Mouse (Mus musculus): Measurements from ENCODE around the gene Dnajc1.
A peak's percentile ranks its signal among the peaks of the same experiment; 100 is the strongest.

Dnajc1 gene

GRCm38 (mm10) chr2:18300949-18301348 lies 91.7 kb downstream of the Dnajc1 start:
- no peak for DNase-seq

GRCm38 (mm10) chr2:18285175-18285574 lies 107.5 kb downstream of the Dnajc1 start:
- DNase-seq: no peak

GRCm38 (mm10) chr2:18265736-18266135 lies 126.9 kb downstream of the Dnajc1 start:
- no peak for DNase-seq

- DNase-seq: no peak
Measured at GRCm38 (mm10) chr2:18264579-18264978, 128.1 kb downstream of the Dnajc1 start.

GRCm38 (mm10) chr2:18262298-18262697 lies 130.3 kb downstream of the Dnajc1 start:
- no peak for DNase-seq

GRCm38 (mm10) chr2:18249224-18249623 lies 143.4 kb downstream of the Dnajc1 start:
- DNase-seq: no peak

- no peak for DNase-seq
Measured at GRCm38 (mm10) chr2:18235524-18235923, 157.1 kb downstream of the Dnajc1 start.

- DNase-seq: no peak
Measured at GRCm38 (mm10) chr2:18232883-18233567, 159.6 kb downstream of the Dnajc1 start.

GRCm38 (mm10) chr2:18231143-18231542 lies 161.5 kb downstream of the Dnajc1 start:
- DNase-seq: no peak

GRCm38 (mm10) chr2:18229279-18229678 lies 163.4 kb downstream of the Dnajc1 start:
- DNase-seq: peak; percentile 24 to 38

GRCm38 (mm10) chr2:18228486-18229062 lies 164.1 kb downstream of the Dnajc1 start:
- DNase-seq: no peak

GRCm38 (mm10) chr2:18219569-18219968 lies 173.1 kb downstream of the Dnajc1 start:
- DNase-seq: no peak

GRCm38 (mm10) chr2:18219136-18219535 lies 173.5 kb downstream of the Dnajc1 start:
- no peak for DNase-seq

- DNase-seq: no peak
Measured at GRCm38 (mm10) chr2:18218500-18218899, 174.1 kb downstream of the Dnajc1 start.

- DNase-seq: peak; percentile 33 to 48
Measured at GRCm38 (mm10) chr2:18217867-18218266, 174.8 kb downstream of the Dnajc1 start.

GRCm38 (mm10) chr2:18214031-18214430 lies 178.6 kb downstream of the Dnajc1 start:
- DNase-seq: no peak

- DNase-seq: no peak
Measured at GRCm38 (mm10) chr2:18209948-18210347, 182.7 kb downstream of the Dnajc1 start.

GRCm38 (mm10) chr2:18209211-18209823 lies 183.3 kb downstream of the Dnajc1 start:
- no peak for DNase-seq

GRCm38 (mm10) chr2:18208578-18208977 lies 184.1 kb downstream of the Dnajc1 start:
- DNase-seq: no peak

GRCm38 (mm10) chr2:18206811-18207210 lies 185.8 kb downstream of the Dnajc1 start:
- DNase-seq: no peak

- peak; percentile 74 to 80 for DNase-seq
Measured at GRCm38 (mm10) chr2:18205118-18205517, 187.5 kb downstream of the Dnajc1 start.

- DNase-seq: no peak
Measured at GRCm38 (mm10) chr2:18202923-18203322, 189.7 kb downstream of the Dnajc1 start.

GRCm38 (mm10) chr2:18201820-18202462 lies 190.7 kb downstream of the Dnajc1 start:
- no peak for DNase-seq

Data from kidney, postnatal 4 days (tissue).